Mouse (Mus musculus) hindbrain, embryonic 10.5 days (tissue): ENCODE measurements around the gene Imp3. TPM values are rescaled to one million over a fixed set of nuclear protein-coding genes. Genes with fewer than 3 reads are reported as not detected.

Experiments
- polyA plus RNA-seq: library from polyadenylated mRNA; unstranded; fragments of >200 nt; fragmentation: Nextera tagmentation; extraction: Ambion mirVana; gene quantifications from 2 replicates; pipeline ENCODE4 v1.2.1, GENCODE M21; 2016

Gene Imp3
- polyA plus RNA-seq, 1 experiment from 2014 or later = 66.8 TPM

Other genes with a start within 250 kb of the Imp3 start
- 5.1 and 9.9 TPM in 2 replicates for gene Lingo1, start 141.0 kb upstream of the Imp3 start, polyA plus RNA-seq
- 0.14 TPM in 1 of 2 replicates, not detected in the other for gene Odf3l1, start 72.8 kb upstream of the Imp3 start, polyA plus RNA-seq
- 1.9 and 2.0 TPM in 2 replicates for gene Cspg4, start 72.4 kb upstream of the Imp3 start, polyA plus RNA-seq
- 6.7 and 9.2 TPM in 2 replicates for gene Snx33, start 9.1 kb upstream of the Imp3 start, polyA plus RNA-seq
- gene Snupn, start 13.4 kb downstream of the Imp3 start, polyA plus RNA-seq = 28.4 and 28.6 TPM in 2 replicates
- 20.5 and 21.4 TPM in 2 replicates for gene Ptpn9, start 57.4 kb downstream of the Imp3 start, polyA plus RNA-seq
- 46.7 and 51.0 TPM in 2 replicates for gene Sin3a, start 134.6 kb downstream of the Imp3 start, polyA plus RNA-seq
- 58.7 and 62.5 TPM in 2 replicates for gene Man2c1, start 193.2 kb downstream of the Imp3 start, polyA plus RNA-seq
- 6.3 and 8.0 TPM in 2 replicates for gene Neil1, start 210.8 kb downstream of the Imp3 start, polyA plus RNA-seq
- 110 and 134 TPM in 2 replicates for gene Commd4, start 220.9 kb downstream of the Imp3 start, polyA plus RNA-seq